Mouse (Mus musculus) ES-Bruce4 (cell line): Measurements from ENCODE around the gene Rnf217. TPM values are rescaled to one million over a fixed set of nuclear protein-coding genes. Genes with fewer than 3 reads are reported as not detected.

Experiments
- H3K27ac ChIP-seq: 2 replicates; pipeline ENCODE4 v1.5.1; 2012; ENCODE audit warnings: low read length, inconsistent platforms; ENCODE audit not compliant: insufficient read depth
- H3K27me3 ChIP-seq: 2 replicates; pipeline ENCODE4 v1.6.1; 2012; ENCODE audit warnings: mild to moderate bottlenecking, low read length, inconsistent platforms; ENCODE audit not compliant: control insufficient read depth, poor library complexity, insufficient read depth, severe bottlenecking
- H3K36me3 ChIP-seq: 2 replicates; pipeline ENCODE4 v1.6.1; 2012; ENCODE audit warnings: inconsistent platforms, mild to moderate bottlenecking, low read length, moderate library complexity; ENCODE audit not compliant: control insufficient read depth, poor library complexity, insufficient read depth, severe bottlenecking
- H3K4me1 ChIP-seq: one replicate; pipeline ENCODE4 v1.8.1; 2011; ENCODE audit warnings: low read length; ENCODE audit not compliant: control insufficient read depth, insufficient read depth
- H3K4me3 ChIP-seq: 2 replicates; pipeline ENCODE4 v1.5.1; 2011; ENCODE audit warnings: low read depth, mild to moderate bottlenecking, low read length
- H3K9ac ChIP-seq: 2 replicates; pipeline ENCODE4 v1.6.1; 2012; ENCODE audit warnings: low read depth, mild to moderate bottlenecking, inconsistent platforms; ENCODE audit not compliant: poor library complexity, severe bottlenecking
- H3K9me3 ChIP-seq: replicated peaks from 2 replicates; pipeline ENCODE4 v1.6.1; 2012; ENCODE audit warnings: mild to moderate bottlenecking, low read length, inconsistent platforms; ENCODE audit not compliant: control insufficient read depth, poor library complexity, insufficient read depth, severe bottlenecking
- CTCF ChIP-seq: IDR thresholded peaks from one replicate; pipeline ENCODE4 v1.8.1; 2011; ENCODE audit warnings: low read depth, low read length
- EP300 ChIP-seq: IDR thresholded peaks from 2 replicates; pipeline ENCODE4 v1.6.1; 2011; ENCODE audit warnings: low read depth, low read length; ENCODE audit not compliant: insufficient read depth
- POLR2A ChIP-seq: IDR thresholded peaks from one replicate; pipeline ENCODE4 v1.8.1; 2011; ENCODE audit warnings: low read length; ENCODE audit not compliant: insufficient read depth
- polyA plus RNA-seq: library from polyadenylated mRNA; stranded (reverse); fragments of >200 nt; gene quantifications from 2 replicates; pipeline ENCODE4 v1.2.4, GENCODE M21; 2011; ENCODE audit warnings: low read depth; ENCODE audit not compliant: missing spikeins, insufficient read depth, insufficient read length

Gene Rnf217
- polyA plus RNA-seq, 1 experiment = 2.1 TPM

- H3K4me1 ChIP-seq = no peaks in the 10 kb centered on the region
- no peak for TF ChIP-seq POLR2A
- TF ChIP-seq CTCF = no peak
- no peak for TF ChIP-seq EP300
- H3K27me3 ChIP-seq = no peaks in the 10 kb centered on the region
- H3K36me3 ChIP-seq = no peaks in the 10 kb centered on the region
- H3K4me3 ChIP-seq = no peak overlapping the region
- no peaks in the 10 kb centered on the region for H3K9me3 ChIP-seq
- H3K27ac ChIP-seq = no peak overlapping the region
- H3K9ac ChIP-seq = no peak overlapping the region
These were observed 12.2 kb downstream of the Rnf217 start for GRCm38 (mm10) chr10:31596804-31597203.

- H3K4me1 ChIP-seq = no peaks in the 10 kb centered on the region
- H3K9me3 ChIP-seq = no peaks in the 10 kb centered on the region
- H3K27ac ChIP-seq = no peak overlapping the region
- H3K27me3 ChIP-seq = no peaks in the 10 kb centered on the region
- H3K4me3 ChIP-seq = no peak overlapping the region
- no peak overlapping the region for H3K9ac ChIP-seq
- no peak for TF ChIP-seq CTCF
- TF ChIP-seq POLR2A = no peak
- no peak for TF ChIP-seq EP300
- H3K36me3 ChIP-seq = no peaks in the 10 kb centered on the region
These were observed 13.7 kb downstream of the Rnf217 start for GRCm38 (mm10) chr10:31595326-31595725.

DNA sequence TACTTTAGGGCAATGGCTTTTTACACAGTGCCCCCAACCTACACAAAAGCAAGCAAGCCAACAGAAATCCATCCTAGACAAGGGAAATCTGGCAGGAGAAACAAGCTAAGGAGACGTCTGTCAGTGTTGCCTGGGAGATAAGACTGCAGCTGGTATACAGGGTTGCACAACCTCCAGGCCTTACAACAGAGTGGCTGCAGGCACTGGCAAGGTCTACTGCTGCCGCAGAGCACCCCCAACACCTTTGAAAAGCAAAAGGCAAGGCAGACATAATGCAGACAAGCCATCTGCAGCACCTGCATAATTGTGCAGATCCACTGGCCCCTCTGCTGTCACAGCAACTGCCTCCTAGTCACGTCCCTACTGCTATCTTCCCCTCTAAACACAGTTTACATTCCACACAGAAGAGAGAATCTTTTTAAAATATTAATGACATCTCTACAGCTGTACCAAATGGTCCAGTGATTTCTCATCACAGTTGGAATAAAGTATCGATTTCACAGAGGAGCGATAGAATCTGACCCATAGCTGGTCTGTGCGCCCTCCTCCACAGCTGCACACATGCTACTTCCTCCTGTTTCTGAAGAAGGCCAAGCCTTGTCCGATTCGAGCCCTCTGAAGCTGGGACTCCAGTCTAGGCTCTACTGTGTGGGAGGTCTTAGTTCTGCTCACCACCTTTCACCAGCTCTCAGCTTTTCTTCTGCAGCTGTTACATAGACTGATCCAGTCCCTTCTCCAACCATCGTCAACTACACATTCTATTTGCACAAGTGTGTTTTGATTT lies 16.1 kb downstream of the Rnf217 start:
- no peak for TF ChIP-seq POLR2A
- no peak for TF ChIP-seq CTCF
- TF ChIP-seq EP300 = no peak
- H3K27me3 ChIP-seq = no peaks in the 10 kb centered on the region
- no peaks in the 10 kb centered on the region for H3K9me3 ChIP-seq
- no peak overlapping the region for H3K27ac ChIP-seq
- no peak overlapping the region for H3K4me3 ChIP-seq
- H3K4me1 ChIP-seq = no peaks in the 10 kb centered on the region
- no peaks in the 10 kb centered on the region for H3K36me3 ChIP-seq
- H3K9ac ChIP-seq = no peak overlapping the region

DNA sequence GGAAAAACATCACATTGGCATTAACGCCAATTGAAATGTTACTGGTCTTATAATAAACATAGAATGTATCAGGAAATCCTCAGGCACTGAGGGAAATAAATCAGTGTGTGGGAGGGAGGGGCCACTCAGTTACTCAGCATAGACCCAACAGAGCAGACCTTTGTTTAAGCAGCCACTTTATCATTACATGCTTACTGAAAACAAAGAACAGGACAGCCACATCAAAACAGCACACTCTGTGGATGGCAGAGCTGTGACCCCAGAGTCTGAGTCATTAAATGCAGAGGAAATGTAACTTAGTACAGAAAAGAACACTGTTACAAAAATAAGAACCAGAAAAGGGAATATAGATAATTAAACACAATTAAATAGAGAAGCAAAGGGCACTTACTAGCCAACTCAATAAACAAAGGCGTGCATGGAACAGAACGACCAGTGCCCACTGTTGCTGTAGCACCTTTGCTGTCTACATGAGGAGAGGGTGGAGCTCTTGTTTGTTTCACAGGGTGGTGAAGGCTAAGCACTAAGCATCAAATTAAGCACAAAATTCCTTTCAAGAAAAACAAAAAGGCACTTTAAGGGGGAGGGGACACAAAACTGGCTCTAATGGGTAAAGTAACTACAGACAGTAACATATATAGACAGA lies 16.8 kb downstream of the Rnf217 start:
- TF ChIP-seq EP300 (no peak), CTCF (no peak), POLR2A (no peak)
- H3K27ac ChIP-seq = no peak overlapping the region

GRCm38 (mm10) chr10:31580722-31581121 lies 28.3 kb downstream of the Rnf217 start:
- no peak overlapping the region for H3K27ac ChIP-seq
- H3K9me3 ChIP-seq = no peaks in the 10 kb centered on the region
- H3K9ac ChIP-seq = no peak overlapping the region
- no peaks in the 10 kb centered on the region for H3K4me1 ChIP-seq
- no peak overlapping the region for H3K4me3 ChIP-seq
- TF ChIP-seq POLR2A = no peak
- no peak for TF ChIP-seq EP300
- TF ChIP-seq CTCF = no peak
- no peaks in the 10 kb centered on the region for H3K27me3 ChIP-seq
- H3K36me3 ChIP-seq = no peaks in the 10 kb centered on the region

More for the DNA sequence above, 16.8 kb downstream of the Rnf217 start:
- no peak overlapping the region for H3K4me3 ChIP-seq
- no peaks in the 10 kb centered on the region for H3K9me3 ChIP-seq
- H3K4me1 ChIP-seq = no peaks in the 10 kb centered on the region
- no peaks in the 10 kb centered on the region for H3K36me3 ChIP-seq
- no peak overlapping the region for H3K9ac ChIP-seq
- no peaks in the 10 kb centered on the region for H3K27me3 ChIP-seq

DNA sequence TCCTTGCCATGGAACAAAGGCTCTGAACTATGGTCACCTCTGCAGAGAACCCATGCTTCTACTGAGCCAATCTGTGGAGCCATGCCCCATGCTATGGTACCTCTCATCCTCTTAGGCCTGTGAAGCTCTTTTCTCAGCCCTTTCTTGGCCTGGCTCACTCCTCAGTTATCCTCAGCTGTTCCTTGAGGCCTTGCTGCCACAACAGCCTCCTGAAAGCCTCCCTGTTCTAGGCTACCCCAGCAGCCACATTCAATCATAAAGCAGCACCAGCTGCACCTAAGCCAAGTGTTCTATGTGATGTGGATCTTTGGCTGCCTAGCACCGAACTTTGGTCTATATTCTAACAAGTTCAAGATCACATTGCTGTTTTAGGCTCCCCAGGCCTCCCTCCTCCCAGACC lies 28.9 kb downstream of the Rnf217 start:
- Histone ChIP-seq H3K36me3 (no peaks in the 10 kb centered on the region), H3K27me3 (no peaks in the 10 kb centered on the region), H3K9me3 (no peaks in the 10 kb centered on the region), H3K4me1 (no peaks in the 10 kb centered on the region), H3K9ac (no peak overlapping the region), H3K27ac (no peak overlapping the region), H3K4me3 (no peak overlapping the region)
- TF ChIP-seq CTCF (no peak), EP300 (no peak), POLR2A (no peak)
